Mouse (Mus musculus) natural killer cell, adult 2 months (primary cell): Measurements from ENCODE around the gene Drc3.
A peak's percentile ranks its signal among the peaks of the same experiment; 100 is the strongest.
"Not testable (repeated sequence)": the region's sequence is repeated elsewhere in the genome, so short reads cannot be mapped to it uniquely, and the experiment has no call there.

Experiments used
- DNase-seq, 2 experiments: peaks; one replicate each; pipeline ENCODE4 v3.0.0; 2022; ENCODE audit warnings: low spot score in 2 of 2

Gene Drc3

GRCm38 (mm10) chr11:60391346-60391745, 38.2 kb downstream of the Drc3 start:
- DNase-seq: no peak

GRCm38 (mm10) chr11:60396546-60396945, 43.4 kb downstream of the Drc3 start:
- DNase-seq: no peak

GRCm38 (mm10) chr11:60397172-60397571, 44.0 kb downstream of the Drc3 start:
- DNase-seq: no peak

- no peak for DNase-seq
Observed at GRCm38 (mm10) chr11:60406606-60407005, 53.5 kb downstream of the Drc3 start.

GRCm38 (mm10) chr11:60412173-60412572, 59.0 kb downstream of the Drc3 start:
- DNase-seq: peak; percentile 61 to 72

- no peak for DNase-seq
Observed at GRCm38 (mm10) chr11:60412921-60413320, 59.8 kb downstream of the Drc3 start.

GRCm38 (mm10) chr11:60416590-60416962, 63.4 kb downstream of the Drc3 start:
- DNase-seq: no peak

- DNase-seq: peak; percentile 98 to 99
Observed at GRCm38 (mm10) chr11:60416963-60417716, 64.0 kb downstream of the Drc3 start, which contains the start of gene Gid4. Gid4 (plus strand) TSS chr11:60417145.

- DNase-seq: no peak
Observed at GRCm38 (mm10) chr11:60417717-60418472, 64.8 kb downstream of the Drc3 start, which contains the start of gene Atpaf2. Atpaf2 (minus strand) TSS chr11:60418457.

GRCm38 (mm10) chr11:60418473-60418803, 65.3 kb downstream of the Drc3 start:
- peak; percentile 15 to 22 for DNase-seq

- DNase-seq: peak in 1 of 2 experiments; percentile 11
Observed at GRCm38 (mm10) chr11:60422046-60422668, 69.0 kb downstream of the Drc3 start.

GRCm38 (mm10) chr11:60423006-60423405, 69.9 kb downstream of the Drc3 start:
- no peak for DNase-seq

- DNase-seq: no peak
Observed at GRCm38 (mm10) chr11:60426417-60426816, 73.3 kb downstream of the Drc3 start.

GRCm38 (mm10) chr11:60427628-60428027, 74.5 kb downstream of the Drc3 start:
- no peak for DNase-seq

- no peak for DNase-seq
Observed at GRCm38 (mm10) chr11:60433501-60433900, 80.4 kb downstream of the Drc3 start.

- DNase-seq: no peak
Observed at GRCm38 (mm10) chr11:60435133-60435532, 82.0 kb downstream of the Drc3 start.

- DNase-seq: no peak
Observed at GRCm38 (mm10) chr11:60436618-60437017, 83.5 kb downstream of the Drc3 start.

GRCm38 (mm10) chr11:60439621-60440020, 86.5 kb downstream of the Drc3 start:
- not testable (repeated sequence) for DNase-seq

- DNase-seq: no peak
Observed at GRCm38 (mm10) chr11:60440176-60440575, 87.0 kb downstream of the Drc3 start.

GRCm38 (mm10) chr11:60442896-60443295, 89.8 kb downstream of the Drc3 start:
- no peak for DNase-seq
